Mouse (Mus musculus) heart, adult 8-10 months (tissue): ENCODE measurements around the gene Kcnq2. TPM values are rescaled to one million over a fixed set of nuclear protein-coding genes. Genes with fewer than 3 reads are reported as not detected.

ENCODE experiments used
- DNase-seq: peaks from one replicate; pipeline ENCODE4 v3.0.0; 2022; ENCODE audit warnings: low spot score
- total RNA-seq, 4 experiments: library from RNA; stranded (reverse); gene quantifications; 2 replicates each; pipeline ENCODE4 v1.2.4; 2022

The Kcnq2 gene
- total RNA-seq, 4 experiments from 2014 or later = 0.06 to 0.12 (median 0.09) TPM; not detected in 1

DNA sequence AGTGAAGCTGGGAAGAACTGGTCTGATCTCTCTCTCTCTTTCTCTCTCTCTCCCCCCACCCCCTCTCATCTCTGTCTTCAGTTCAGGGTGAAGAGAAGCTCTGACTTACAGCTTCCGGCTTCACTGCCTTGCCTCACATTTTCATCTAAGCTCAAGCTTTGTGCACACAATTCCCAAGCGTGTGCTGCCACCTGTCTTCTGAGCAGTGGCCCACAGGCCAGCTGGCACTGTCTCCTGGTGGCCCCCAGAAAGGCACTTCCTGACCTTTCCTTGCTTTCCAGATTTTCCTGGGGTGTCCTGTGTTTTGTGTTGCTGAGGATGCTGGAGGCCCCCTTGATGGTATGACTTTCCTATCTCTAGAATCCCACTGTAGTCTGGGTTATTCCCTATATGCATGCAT is 31.0 kb downstream of the Kcnq2 start:
- no peak for DNase-seq

DNA sequence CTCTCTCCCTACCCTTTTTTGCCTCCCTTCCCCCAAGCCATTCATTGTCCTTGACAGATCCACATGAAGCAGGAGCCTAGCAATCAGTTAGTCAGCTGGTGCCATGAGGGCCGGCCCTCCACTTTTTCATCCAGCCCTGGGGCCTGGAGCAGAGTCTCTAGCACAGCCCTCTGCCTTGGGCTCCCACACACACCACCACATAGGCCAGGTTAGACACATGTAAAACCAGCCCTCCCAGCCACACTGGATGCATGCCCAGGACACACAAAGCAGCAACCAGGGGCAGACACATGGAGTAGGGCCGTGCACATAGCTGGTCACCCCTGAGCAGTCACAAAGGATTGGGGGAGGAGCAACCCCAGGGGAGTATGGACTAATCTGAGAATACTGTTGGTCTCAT is 32.9 kb downstream of the Kcnq2 start:
- DNase-seq = no peak

DNA sequence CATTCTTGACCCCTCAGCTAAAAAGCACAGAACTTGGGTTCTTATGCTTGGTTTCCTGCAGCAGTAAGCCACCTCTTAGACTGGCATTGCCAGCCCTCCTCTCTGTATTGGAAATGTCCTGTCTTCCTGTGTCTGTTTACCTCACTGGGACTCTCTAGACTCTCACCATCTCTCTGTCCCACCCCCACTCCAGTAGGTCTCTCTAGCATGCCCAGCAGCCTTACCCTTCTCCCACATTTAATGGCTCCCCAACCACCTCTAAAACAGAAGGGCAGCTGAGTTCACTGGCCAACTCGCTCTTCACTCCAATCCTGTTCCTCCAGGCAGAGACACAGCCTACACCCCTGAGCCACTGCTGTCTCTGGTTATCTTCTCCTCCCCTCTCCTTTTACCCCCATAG is 33.5 kb downstream of the Kcnq2 start:
- DNase-seq = no peak

DNA sequence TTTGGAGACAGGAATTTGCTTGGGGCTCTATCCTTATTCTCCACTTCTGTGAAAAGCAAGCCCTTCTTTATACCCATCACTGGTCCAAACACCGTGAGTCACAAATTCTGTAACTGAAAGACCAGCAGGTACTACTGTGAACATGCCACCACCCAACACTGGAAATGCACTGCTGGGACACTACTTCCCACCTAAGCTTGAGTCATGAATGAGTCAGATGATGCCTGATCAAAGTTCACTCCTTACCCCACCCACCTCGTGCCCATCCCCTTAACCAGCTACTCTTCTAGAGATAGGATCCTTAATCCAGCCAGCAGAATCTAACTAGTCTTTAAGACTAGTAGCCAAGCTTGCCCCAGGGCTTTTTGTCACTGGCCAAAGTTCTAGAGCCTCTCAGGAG is 35.0 kb downstream of the Kcnq2 start:
- no peak for DNase-seq

DNA sequence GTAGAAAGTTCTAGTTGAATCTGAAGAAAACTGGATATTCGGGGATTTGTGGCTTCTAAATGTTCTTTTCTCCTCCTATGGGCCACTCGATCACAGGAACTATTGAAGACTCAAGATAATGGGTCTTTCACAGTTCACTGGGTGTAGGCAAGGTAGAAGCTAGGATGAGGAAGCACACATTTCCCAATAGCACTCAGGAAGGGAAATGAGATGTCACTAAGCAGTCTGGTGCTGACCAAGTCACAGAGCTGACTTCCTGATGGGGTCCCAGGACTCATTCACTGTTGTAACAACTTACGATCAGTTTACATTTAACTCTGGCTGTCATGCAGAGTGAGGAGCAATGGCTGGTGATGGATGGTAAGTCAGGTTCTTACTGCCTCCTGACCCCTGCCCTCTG is 45.0 kb downstream of the Kcnq2 start:
- no peak for DNase-seq

DNA sequence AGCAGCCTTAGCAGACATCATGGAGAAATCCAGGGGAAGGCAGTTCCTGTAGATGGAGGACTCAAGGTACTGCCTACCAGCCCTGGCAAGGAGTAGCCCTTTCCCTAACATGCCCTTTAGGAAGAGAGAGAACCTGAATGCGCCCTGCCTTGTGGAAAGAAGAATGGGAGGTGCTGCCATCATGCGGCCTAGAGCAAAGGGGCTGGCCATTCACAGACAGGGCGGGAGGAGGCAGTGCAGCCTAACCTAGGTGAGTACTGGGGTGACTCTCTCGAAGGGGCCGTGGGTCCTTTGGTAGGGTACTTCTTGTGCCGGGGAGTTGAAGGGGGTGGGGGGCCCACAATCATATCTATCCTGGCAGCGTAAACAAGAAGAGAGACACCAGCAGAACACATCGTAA is 50.1 kb downstream of the Kcnq2 start:
- DNase-seq = no peak

DNA sequence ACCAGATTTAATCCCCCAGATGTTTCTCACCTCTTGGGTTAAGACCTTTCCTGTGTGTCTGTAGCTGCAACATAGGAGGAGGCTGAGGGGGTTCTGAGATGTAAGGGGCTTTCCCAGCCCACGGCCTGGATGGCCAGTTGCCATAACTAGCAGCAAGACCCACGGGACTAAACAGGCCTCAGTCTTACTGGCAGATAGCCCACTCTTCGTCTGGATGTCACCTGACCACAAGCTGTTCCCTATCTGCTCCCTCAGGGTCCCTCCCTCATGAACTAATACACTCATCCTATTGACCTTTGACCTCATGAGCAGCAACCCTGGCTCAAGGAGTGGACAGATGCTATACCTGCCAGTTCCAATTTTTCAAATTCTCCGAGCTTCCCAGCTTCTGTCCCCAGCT is 51.2 kb downstream of the Kcnq2 start:
- DNase-seq = no peak

DNA sequence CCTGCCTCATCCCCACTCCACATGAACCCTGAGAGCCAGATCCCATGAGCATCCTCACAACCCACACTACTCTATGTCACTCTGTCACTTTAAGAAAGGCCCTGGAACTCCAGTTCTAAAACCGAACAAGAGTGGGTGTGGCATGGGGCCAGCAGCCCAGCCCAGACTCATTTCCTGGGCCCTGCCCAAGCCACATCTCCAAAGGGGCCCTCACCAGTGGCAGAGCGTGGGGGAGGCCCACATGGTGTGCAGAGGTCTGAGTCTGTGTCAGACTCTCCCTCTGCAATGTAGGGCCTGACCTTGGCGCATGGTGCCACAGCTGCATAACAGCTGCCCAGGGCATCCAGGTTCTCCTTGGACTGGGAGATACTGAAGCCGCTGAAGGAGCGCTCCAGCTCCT is 54.2 kb downstream of the Kcnq2 start:
- no peak for DNase-seq

DNA sequence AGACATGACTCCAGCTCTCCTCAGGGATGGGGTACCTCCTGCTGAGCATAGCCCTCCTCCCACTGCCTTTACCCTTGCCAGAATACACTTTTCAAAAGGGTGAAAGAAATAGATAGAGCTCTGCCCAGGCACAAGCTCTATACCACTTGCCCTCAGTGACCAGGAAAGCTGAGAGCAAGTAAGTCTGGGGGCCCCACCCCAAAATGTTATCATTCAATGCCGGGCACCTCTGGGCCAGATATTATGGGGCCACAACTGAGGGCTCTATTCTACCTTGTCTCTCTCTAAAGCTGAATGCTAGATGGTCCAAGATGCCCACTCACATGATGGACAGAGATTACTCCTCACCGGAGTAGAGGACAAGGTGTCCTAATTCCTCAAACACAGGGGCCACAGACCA is 55.6 kb downstream of the Kcnq2 start:
- DNase-seq = no peak

DNA sequence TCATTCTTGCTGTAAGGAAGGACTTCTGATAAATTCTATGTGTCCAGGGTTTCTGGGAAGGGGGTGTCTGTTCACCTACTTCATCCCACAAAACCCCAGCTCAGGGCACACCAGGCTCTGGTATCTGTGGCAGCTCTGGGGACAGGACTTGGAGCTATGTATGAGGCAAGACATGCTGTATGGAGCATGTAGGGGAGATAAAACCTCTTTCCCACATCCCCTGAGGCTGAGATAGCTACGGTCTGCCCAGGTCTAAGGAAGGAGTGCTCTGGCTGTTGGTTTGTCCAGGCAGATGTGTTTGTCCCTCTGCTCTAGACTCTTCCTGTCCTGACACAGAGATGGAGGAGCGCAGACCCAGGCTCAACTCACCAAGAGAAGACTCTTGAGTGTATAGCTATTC is 56.2 kb downstream of the Kcnq2 start:
- no peak for DNase-seq

DNA sequence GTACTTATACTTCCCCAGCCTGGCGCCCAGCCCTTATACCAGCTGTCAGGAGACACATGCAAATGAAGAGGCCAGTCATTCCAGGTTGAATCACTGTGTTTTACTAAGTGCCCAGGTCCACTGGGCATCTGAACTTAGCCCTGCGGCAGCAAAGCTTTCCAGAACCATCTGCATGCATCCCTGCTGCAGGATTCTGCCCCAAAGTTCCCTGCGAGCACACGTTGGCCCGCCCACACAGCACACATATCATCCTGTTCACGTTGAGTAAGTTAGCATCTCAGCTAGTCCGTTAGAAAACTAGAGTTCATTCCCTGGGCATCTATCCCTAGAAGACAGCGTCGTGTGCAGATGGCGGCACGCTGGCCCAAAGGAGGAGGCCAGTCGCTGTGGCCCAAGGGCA is 59.6 kb downstream of the Kcnq2 start:
- DNase-seq = no peak

DNA sequence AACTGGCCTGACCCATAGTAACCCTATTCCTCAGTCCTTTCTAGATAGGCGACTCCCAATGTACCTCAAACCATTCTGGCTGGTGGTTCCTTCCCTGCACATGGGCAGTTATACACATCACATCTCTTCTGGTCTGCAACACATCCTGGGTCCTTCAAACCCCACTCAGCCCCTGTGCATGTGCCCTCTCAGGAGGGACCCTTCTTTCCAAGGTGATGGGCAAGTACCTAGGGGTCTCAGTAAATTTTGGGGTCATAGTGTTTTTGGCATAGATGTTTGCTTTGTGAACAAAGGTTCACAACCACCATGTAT is 62.7 kb downstream of the Kcnq2 start:
- no peak for DNase-seq

DNA sequence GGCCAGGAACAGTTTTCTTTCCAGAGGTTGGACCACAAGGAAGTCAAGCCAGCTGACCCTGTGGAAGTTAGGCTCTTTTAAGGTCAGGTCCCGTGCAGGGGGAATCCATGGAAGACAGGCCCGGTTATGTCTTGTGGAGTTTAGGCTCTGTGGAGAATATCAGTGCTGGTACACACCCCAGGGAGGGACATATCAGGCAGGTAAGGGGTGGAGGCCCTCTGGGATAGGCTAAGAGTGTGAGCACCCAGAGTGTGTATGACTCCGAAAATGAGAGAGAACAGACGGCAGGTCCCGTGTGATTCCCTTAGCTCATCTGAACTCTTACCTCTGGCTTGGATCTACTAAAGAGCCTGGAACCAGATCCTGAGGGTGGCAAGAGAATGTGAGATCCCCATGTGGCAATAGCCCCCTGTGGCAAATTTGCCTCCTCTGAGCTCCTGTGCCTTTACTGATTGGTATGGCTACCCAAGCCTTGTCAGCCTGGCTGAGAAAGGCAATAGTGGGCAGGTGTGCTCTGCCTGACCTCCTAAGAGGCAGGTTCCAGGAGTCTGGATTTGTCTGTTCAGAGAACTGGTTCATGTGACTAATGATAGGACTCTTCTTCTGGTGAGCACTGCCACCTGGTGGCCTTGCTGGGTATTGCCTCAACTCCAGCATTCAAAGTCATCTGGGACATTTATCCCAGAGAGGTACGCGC is 63.2 kb downstream of the Kcnq2 start:
- peak; percentile 65 for DNase-seq

DNA sequence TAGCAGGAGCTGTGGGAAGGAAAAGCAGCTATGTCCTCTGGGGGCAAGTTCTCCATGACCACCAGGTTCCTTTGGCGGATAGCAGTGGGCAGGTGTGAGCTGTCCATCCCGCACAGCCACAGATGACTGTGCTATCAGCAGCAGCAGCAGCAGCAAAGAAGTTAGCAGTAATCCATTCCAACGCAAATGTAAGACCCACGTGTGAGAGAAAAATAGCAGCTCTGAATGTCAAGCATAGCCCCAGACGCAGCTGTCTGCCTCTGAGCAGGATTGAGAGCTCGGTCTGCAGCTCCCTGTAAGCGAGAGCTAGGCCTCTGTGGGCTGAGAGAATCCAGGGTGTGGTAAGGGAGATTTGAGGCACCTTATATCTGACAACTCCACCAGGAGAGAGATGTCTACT is 65.0 kb downstream of the Kcnq2 start:
- DNase-seq = no peak

DNA sequence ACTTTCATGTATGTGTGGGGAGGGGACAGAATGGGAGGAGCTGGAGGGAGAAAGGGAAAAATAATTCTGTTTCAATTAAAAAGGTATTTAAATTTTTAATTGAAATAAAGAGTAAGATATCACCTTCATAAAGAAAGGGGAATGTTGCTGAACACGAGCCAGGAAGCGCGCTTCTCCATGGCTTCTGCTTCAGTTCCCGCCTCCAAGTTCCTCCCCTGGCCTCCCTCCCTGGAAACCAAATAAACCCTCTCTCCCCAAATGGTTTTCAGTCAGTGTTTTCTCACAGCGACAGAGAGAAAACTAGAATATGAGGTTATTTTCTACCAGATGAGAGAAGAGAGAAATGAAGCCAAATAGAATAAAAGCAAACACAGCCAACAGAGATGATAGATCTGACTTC is 66.6 kb downstream of the Kcnq2 start:
- no peak for DNase-seq

DNA sequence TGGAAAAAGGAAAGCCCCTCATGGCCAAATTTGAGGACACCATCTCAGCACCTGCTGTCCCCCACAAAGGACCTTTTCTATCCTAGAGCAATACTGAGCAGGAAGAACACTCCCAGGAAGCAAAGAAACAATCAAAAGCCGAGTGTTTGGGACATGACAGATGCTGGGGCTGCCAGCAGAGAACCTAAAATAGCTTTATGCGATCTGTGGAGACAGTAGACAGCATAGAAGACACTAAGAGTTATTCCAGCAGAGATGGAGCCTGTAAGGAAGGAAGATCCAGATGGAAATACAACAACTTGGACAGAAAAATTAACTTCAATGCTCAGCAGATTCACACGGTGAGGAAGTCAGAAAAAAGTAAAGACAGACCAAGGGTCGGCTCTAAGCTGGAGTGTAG is 69.3 kb downstream of the Kcnq2 start:
- no peak for DNase-seq

DNA sequence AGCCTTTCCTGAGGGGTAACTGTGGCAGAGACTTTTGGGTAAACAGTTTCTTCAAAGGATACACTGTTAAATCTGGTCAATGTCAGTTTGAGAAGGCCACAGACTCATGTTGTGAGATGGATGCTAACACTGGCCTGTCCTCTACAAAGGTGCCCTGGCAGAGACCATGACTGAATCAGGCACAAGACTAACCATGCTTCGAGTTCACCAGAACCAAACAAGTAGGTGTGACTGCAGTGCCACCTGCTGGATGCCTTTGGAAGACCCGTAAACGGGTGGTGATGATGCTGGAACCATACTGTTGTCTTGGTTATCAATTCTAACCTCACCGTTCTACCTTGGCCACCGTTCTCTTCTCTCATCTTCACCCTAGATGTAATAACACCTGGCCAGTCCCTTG is 75.0 kb downstream of the Kcnq2 start:
- peak; percentile 65 for DNase-seq

DNA sequence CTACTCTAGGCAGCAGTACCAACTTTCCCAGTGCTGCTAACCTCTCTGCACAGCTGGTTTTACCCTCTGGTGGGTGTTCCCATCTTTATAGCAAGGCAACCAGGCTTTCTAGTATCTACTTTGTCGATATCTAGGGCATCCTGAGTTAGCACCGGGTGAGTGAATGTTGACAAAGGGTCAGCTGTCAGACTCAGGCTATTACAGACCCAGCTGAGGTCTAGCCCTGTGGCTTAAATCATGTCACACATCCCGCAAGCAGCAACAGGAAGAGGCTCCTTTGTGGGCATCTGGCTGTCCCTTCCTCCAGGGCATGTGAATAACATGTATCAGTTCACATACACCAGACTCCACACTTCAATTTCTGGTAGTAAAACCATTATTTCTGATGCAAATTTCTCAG is 76.9 kb downstream of the Kcnq2 start:
- DNase-seq = no peak

DNA sequence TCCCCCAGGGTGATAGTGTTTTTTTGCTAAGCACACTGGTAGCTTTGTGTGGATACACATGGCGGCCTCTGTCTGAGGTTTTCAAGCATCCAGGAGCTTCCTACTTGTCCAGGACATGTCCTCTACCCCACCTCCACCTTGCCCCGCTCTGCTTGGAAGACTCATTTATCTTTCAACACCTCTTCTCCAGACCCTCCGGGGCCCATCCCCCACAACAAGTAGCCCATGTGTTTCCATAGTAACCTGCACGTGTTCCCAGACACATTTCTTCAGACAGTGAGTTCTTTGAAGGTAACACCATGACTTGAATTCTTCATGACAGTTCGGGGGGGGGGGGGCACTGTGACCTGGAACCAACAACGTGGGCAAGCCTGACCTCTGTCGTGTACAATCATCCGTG is 77.8 kb downstream of the Kcnq2 start:
- no peak for DNase-seq

DNA sequence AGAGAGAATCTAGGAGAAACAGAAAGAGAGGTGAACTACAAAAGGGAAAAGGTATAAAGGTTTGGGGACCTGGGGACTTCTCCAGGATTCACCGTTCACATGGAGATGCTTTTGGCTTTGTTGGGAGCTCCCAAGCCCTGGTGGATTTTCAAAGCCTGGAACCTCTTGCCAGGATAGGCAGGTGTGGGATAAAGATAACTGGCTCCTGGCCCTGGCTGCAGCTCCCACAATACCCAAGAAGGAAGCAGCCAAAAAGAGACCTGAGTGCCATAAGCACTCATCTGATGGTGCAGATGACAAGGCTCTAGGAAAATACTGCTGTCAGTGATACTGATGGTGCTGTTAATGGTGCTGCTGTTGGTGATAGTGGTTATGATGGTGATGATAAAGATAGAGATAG is 82.9 kb downstream of the Kcnq2 start:
- DNase-seq = no peak

DNA sequence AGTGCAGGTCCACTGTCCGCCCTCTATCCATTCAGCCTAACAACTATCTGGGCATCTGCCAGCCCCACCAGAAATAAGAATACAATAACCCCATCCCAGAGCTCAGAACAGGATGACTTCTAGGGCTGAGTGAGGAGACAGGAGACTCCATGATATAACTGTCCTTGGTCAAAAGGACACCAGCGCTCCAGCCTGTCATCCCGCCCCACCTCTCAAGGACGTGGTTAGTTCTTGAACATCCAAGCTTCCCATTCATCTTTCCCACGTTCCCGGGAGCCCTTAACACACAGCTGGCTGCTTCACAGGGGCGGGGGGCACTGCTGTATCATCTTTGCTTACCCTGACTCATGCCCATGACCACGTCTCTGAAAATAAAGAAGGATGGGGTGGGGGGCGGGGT is 86.1 kb downstream of the Kcnq2 start:
- DNase-seq = no peak

DNA sequence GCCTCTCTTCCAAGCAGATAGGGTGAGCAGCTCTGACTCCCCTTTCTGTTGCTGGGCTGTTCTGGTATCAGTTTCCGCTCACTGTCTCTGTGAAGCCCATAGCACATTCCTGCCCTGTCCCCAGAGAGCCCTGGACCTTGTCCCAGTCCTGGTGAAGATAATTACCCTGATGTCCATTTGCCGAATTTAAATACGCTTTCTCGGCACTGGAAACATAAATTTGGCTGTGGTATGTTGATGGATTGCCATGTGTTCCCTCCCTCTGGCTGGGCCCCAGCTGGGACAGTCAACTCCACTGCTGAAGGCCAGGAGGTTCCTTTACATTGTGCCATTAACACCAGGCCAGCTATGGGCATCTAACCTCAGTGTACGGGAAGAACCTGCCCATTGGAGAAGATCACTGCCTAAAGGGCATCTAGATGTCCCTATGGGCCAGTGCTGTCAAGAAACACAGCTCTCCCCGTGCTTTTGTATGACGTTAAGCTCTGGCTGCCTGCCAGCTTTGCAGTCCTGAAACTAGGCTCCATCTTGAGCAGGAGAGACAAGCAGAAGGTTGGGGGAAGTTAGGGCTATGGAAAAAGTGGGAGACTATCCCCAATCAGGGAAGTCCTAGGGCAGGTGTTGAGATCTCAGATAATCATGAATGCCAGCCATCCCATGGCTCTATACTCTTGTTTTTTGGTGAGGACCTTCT is 86.7 kb downstream of the Kcnq2 start:
- DNase-seq = no peak

DNA sequence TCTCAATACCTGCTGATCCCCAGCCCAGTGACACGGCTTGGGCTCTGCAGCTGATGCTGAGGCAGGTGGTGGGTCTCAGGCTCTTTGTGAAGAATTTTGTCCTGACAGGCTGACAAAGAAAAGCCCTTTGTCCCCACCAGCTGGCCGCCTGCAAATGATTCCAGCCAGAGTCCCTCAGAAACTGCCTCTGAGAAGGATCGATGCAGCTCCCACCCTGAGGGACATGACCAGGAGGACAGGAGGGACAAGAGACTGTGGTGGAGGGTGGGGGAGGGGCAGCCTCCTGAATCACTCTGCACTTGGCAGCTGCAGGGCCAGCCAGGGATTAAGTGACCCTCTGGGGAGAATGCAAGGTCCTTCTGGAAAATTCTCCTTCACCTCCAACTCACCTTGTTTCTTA is 91.1 kb downstream of the Kcnq2 start:
- no peak for DNase-seq

DNA sequence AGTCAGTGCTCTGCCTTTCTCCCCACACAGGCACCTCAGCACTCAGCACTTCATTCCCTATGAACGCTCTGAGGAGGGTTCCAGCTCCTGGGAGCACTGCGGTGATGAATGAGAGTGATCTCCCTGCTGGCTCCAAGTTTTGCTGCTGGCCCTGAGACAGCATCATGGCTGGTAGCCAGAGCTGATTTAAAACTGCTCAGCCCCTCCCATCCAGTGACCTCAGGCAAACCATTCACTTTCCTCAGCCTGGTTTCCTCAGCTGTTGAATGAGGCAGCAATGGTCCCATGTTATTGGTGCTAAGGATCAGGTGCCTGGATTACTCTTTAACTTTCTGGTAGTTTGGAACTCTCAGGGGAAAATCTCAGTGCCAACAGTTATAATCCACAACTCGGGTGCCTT is 91.7 kb downstream of the Kcnq2 start, which contains the start of gene Chrna4:
Chrna4 (minus strand) TSS at position 110 of the 400 bp plus-strand sequence.
- no peak for DNase-seq
